Mouse (Mus musculus) liver, embryonic 14.5 days (tissue): ENCODE measurements around the gene Calcoco1. TPM values are rescaled to one million over a fixed set of nuclear protein-coding genes. Genes with fewer than 3 reads are reported as not detected.

Source experiments
- ATAC-seq: fragments of 200-750 bp; cut with Nextera tagmentation; 2 replicates; pipeline ENCODE4 v1.8.0; 2017; ENCODE audit warnings: moderate number of reproducible peaks, mild to moderate bottlenecking, moderate library complexity; ENCODE audit not compliant: insufficient read depth
- DNase-seq, 3 experiments: peaks; one replicate each; pipeline ENCODE4 v3.0.0-alpha.2; 2012 to 2013; ENCODE audit warnings: low read depth in 3 of 3, low spot score in 3 of 3
- H3K27ac ChIP-seq: fragments of 300-500 bp; sonication (generic); 2 replicates; pipeline ENCODE4 v1.5.1; 2014; ENCODE audit warnings: moderate library complexity, mild to moderate bottlenecking, control low read depth, inconsistent platforms
- H3K27me3 ChIP-seq: fragments of 300-500 bp; sonication (generic); 2 replicates; pipeline ENCODE4 v1.6.1; 2014; ENCODE audit warnings: mild to moderate bottlenecking, low read length, moderate library complexity; ENCODE audit not compliant: control insufficient read depth, insufficient read depth
- H3K36me3 ChIP-seq: fragments of 300-500 bp; sonication (generic); replicated peaks from 2 replicates; pipeline ENCODE4 v1.6.1; 2014; ENCODE audit warnings: low read depth; ENCODE audit not compliant: control insufficient read depth, insufficient read depth
- H3K4me1 ChIP-seq, 2 experiments: fragments of 200-500 bp in 1 of 2; fragments of 300-500 bp in 1 of 2; sonication (generic) in 1 of 2; replicated peaks; 2 replicates each; pipeline ENCODE4 v1.6.1; 2012 to 2014; ENCODE audit warnings: antibody characterized with exemption in 1 of 2, inconsistent platforms in 1 of 2, low read length in 1 of 2; ENCODE audit not compliant: control insufficient read depth in 2 of 2, insufficient read depth in 2 of 2
- H3K4me2 ChIP-seq: fragments of 300-500 bp; sonication (generic); 2 replicates; pipeline ENCODE4 v1.6.1; 2014; ENCODE audit warnings: low read depth, mild to moderate bottlenecking, control low read depth, moderate library complexity
- H3K4me3 ChIP-seq, 2 experiments: fragments of 200-500 bp in 1 of 2; fragments of 300-500 bp in 1 of 2; sonication (generic) in 1 of 2; 2 replicates each; pipeline ENCODE4 v1.5.1; 2012 to 2014; ENCODE audit warnings: low read depth in 2 of 2, low read length in 2 of 2, mild to moderate bottlenecking in 2 of 2, control low read depth in 1 of 2, inconsistent platforms in 1 of 2, moderate library complexity in 1 of 2; ENCODE audit not compliant: insufficient read depth in 1 of 2
- H3K9ac ChIP-seq: fragments of 300-500 bp; sonication (generic); replicated peaks from 2 replicates; pipeline ENCODE4 v1.6.1; 2014; ENCODE audit warnings: mild to moderate bottlenecking, control low read depth, moderate library complexity
- H3K9me3 ChIP-seq: fragments of 300-500 bp; sonication (generic); 2 replicates; pipeline ENCODE4 v1.6.1; 2016; ENCODE audit warnings: low read length, mixed read lengths; ENCODE audit not compliant: control insufficient read depth
- CTCF ChIP-seq: IDR thresholded peaks from 2 replicates; pipeline ENCODE4 v1.5.1; 2016; ENCODE audit warnings: antibody characterized with exemption, low read depth, control low read depth
- EP300 ChIP-seq: IDR thresholded peaks from 2 replicates; pipeline ENCODE4 v1.6.1; 2016; ENCODE audit warnings: antibody characterized with exemption, low read depth
- WGBS: fragments of 180-500 bp; shearing (Covaris S2); extraction: QIAGEN DNeasy Blood & Tissue Kit; methylation state at CpG from one replicate; pipeline ENCODE4 v1.1.7; 2014; ENCODE audit not compliant: insufficient replicate concordance; 5-methylcytosine and 5-hydroxymethylcytosine counted together
- polyA plus RNA-seq, 2 experiments: library from polyadenylated mRNA; depleted of rRNA in 1 of 2; stranded (reverse) in 1 of 2; unstranded in 1 of 2; fragments of >200 nt; fragmentation: Nextera tagmentation in 1 of 2; extraction: Ambion mirVana in 1 of 2; gene quantifications; 2 replicates each; pipeline versions ENCODE4 v1.2.1 to v1.2.3; 2012 to 2014

The Calcoco1 gene
- polyA plus RNA-seq, 2 experiments: 5.7 to 8.4 TPM

DNA sequence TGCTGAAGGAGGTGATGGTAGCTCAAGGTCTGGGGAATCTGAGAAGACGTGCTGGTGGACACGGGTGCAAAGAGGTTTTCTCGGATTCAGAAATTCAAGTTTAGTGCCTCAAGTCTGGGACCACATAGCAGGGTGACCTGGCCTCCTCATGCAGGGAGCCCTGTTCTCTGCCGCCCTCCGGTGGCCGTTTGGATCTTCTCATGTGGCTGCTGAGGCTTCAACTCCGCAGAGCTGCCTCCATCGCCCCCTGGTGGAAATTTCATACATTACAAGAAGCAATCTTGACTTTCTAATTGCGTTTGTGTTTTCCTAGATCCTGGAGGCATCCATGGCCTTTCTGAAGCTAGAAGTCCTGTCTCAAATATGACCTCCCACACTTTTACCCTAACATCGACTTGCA lies 20.6 kb upstream of the Calcoco1 start:
- Histone ChIP-seq H3K9ac (no peak overlapping the region), H3K36me3 (no peaks in the 10 kb centered on the region), H3K9me3 (no peaks in the 10 kb centered on the region), H3K27me3 (peaks cover 49% of the 10 kb centered on the region), H3K4me3 (no peak overlapping the region), H3K4me1 (no peaks in the 10 kb centered on the region), H3K27ac (no peak overlapping the region), H3K4me2 (no peak overlapping the region)
- DNase-seq (peak; percentile 65 to 74 (median 67)), ATAC-seq (no peak)
- under 1% methylated on average over 10 of the region's 10 CpGs for WGBS
- TF ChIP-seq CTCF (peak; percentile 99), EP300 (no peak)

DNA sequence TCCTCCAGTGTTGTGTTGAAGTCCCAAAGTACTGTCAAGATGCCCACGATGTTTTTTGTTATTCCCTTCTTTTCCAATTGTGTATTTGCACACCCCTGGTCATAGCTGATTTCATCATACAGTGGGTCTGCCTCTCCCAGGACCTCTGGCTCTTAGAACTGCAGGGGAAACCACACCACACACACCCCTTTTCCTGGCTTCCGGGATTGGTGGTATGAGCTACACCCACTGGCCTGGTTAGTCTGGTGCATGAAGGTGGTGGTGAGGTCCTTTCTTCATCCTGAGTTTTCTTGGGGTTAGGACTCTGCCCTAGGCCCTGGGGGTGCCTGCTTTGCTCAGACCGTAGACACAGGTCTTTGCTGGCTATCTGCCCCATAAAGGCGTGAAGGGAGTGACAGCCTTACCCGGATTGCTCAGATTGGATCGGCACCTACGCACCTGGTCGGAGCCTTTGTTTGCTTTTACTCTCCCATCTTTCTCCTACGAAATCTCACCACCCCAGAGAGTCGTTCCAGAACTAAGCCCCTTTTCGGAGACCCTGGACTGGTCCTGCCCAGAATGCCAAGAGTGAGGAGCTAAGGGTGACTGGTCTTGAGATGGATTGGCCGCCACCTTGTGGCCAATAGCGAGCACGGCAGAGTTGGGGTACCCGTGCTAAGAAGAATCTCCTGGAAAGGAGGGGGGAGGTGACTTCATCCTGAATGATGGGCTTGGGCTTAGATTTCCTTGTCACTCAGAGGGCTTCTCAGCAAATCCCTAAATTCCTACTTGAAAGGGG lies 17.7 kb upstream of the Calcoco1 start:
- DNase-seq (no peak), ATAC-seq (no peak)
- H3K27me3 ChIP-seq: peaks cover 33% of the 10 kb centered on the region
- no peak overlapping the region for H3K4me2 ChIP-seq
- H3K27ac ChIP-seq: no peak overlapping the region
- no peak overlapping the region for H3K4me3 ChIP-seq
- H3K36me3 ChIP-seq: no peaks in the 10 kb centered on the region
- WGBS: 20% methylated on average over 15 of the region's 15 CpGs
- TF ChIP-seq EP300 (no peak), CTCF (peak; percentile 78)
- no peak overlapping the region for H3K9ac ChIP-seq
- no peaks in the 10 kb centered on the region for H3K9me3 ChIP-seq
- no peaks in the 10 kb centered on the region for H3K4me1 ChIP-seq

DNA sequence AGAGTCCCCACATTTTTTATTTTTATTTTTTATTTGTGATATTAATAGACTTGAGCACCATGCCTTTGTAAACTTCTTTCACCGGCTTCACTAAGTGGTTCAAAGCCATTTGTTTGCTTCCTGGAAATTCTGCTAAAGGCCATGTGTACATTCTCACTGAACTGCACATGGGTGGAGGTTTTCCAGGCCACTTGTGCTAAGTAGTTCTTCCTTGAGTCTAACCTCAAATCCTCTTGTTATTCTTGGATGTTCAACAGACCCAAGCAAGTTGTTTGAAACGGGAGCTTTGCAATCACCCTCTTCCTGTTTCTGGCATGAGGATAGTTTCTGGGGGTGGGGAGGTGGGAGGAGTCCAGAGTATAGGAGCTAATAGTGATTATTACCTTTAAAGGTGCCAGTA lies 16.5 kb upstream of the Calcoco1 start:
- TF ChIP-seq EP300: no peak
- no peak for TF ChIP-seq CTCF
- Histone ChIP-seq H3K9ac (no peak overlapping the region), H3K4me2 (no peak overlapping the region), H3K4me1 (no peaks in the 10 kb centered on the region), H3K27ac (no peak overlapping the region), H3K27me3 (peaks cover 20% of the 10 kb centered on the region), H3K4me3 (no peak overlapping the region), H3K9me3 (no peaks in the 10 kb centered on the region), H3K36me3 (no peaks in the 10 kb centered on the region)
- 32% methylated on average over 2 of the region's 2 CpGs for WGBS
- no peak for ATAC-seq
- DNase-seq: no peak

DNA sequence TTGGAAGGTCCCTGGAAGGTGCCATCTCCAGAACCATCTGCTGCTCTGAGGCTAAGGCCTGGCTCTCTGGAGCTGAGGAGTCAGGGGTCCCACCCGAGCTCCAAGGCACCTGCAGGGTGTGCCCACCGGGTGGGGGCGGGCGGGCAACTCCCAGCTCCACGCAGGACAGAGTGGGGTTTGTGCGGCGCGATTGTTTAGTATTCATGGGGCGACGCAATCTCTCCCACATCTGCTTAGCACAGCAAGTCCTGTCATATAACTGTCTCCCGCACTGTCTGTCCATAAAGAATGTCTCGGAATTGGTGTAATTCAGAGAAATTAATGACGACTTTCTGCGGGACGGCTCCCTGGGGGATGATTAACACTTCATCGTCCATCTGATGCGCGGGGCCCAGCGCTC lies 15.1 kb upstream of the Calcoco1 start:
- no peak for TF ChIP-seq CTCF
- no peak for TF ChIP-seq EP300
- ATAC-seq (no peak), DNase-seq (no peak)
- H3K9ac ChIP-seq: no peak overlapping the region
- 78% methylated on average over 19 of the region's 19 CpGs for WGBS
- no peak overlapping the region for H3K4me2 ChIP-seq
- no peaks in the 10 kb centered on the region for H3K9me3 ChIP-seq
- no peaks in the 10 kb centered on the region for H3K36me3 ChIP-seq
- H3K27me3 ChIP-seq: peaks cover 13% of the 10 kb centered on the region
- no peak overlapping the region for H3K27ac ChIP-seq
- no peaks in the 10 kb centered on the region for H3K4me1 ChIP-seq
- H3K4me3 ChIP-seq: no peak overlapping the region

DNA sequence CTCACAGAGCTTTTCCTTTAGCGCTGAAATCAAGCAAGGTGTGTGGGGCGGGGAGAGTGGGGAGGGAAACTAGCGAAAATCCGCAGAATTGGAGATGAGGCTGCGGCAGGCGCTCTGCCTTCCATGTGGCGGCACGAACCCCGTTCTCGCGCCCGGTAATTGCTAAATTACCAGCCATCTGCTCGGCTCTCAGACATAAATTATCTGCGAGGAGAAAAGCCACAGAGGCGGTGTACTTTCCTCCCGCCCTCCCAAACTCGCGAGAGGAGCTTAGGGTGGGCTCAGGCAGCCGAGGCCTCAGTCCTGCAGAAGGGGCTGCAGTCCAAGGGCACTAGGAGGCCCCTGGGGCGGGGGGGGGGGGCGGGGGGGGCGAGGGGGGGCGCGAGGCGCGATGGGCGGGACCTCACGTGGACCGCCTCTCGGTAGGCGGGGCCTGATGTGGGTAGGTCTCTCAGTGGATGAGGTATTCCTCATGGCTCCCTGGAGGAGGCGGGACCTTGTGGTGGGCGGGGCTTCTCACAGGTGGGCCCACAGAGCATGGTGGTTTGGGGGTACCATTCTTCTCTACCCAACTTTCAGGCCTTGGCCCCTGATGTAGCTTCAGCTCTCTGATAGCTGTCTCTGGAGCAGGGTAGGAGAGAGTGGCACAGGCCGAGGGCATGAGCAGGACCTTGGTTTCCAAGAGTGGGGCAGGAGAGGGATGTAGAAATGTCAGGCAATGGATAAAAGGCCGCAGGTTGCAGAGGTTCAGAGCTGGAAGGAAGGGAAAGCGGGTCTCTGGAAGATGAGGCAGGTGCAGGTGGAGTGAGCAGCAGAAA lies 14.4 kb upstream of the Calcoco1 start:
- DNase-seq (no peak), ATAC-seq (no peak)
- Histone ChIP-seq H3K27me3 (peaks cover 13% of the 10 kb centered on the region), H3K4me3 (no peak overlapping the region), H3K9me3 (no peaks in the 10 kb centered on the region), H3K9ac (no peak overlapping the region), H3K27ac (no peak overlapping the region), H3K4me1 (no peaks in the 10 kb centered on the region), H3K4me2 (peak overlapping the region; percentile 18; the same call in 1 of the 2 replicates), H3K36me3 (no peaks in the 10 kb centered on the region)
- TF ChIP-seq CTCF (no peak), EP300 (no peak)
- WGBS: 12% methylated on average over 29 of the region's 36 CpGs
